14 mouse cellular contexts compared by ENCODE assay signal in the genomic region with DNA sequence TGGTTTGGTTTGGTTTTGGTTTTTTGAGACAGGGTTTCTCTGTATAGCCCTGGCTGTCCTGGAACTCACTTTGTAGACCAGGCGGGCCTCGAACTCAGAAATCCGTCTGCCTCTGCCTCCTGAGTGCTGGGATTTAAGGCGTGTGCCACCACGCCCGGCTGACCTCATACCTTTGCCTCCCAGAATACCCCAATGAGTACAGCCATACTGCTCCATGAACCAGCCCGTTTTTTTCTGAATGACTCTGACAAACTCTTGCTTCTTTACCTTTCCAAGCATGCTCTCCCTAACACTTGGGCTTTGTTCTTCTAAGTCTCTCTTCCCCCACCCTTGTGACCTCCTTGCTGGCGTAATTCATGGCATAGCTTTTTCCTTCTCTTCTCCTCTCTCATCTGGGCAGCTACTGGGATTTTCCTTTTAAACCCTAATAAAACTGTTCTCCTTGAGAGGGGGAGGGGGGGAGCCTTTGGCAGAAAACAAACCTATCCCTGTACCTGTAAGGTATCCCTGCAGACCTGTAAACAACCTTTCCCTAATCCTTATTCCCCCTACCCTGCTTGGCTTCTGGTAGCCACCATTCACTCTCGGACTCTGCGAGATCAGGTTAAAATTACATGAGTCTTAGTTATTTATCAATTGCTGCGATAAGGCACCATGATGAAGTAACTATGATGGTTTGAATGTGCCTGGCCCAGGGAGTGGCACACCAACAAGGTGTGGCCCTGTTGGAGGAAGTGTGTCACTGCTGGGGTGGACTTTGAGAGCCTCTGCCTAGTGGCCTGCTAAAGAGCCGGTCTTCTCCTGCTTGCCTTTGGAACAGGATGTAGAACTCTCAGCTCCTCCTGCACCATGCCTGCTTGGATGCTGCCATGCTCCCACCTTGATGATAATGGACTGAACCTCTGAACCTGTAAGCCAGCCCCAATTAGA.
"Had no signal": no experiment of that assay in that cellular context is flagged by ENCODE, and none has a peak within 500 bp of the region (broad histone marks: within the 10 kb centered on the region; RNA-seq: fewer than 3 reads in every experiment).

No protein-coding gene starts in this region.

- H3K27me3 ChIP-seq: limb, embryonic 12.5 days; neural tube, embryonic 15.5 days had no signal

- H3K4me1 ChIP-seq: limb, embryonic 12.5 days; neural tube, embryonic 15.5 days had no signal

- H3K9me3 ChIP-seq: limb, embryonic 12.5 days; liver, embryonic 15.5 days; neural tube, embryonic 15.5 days had no signal

- H3K36me3 ChIP-seq: limb, embryonic 12.5 days; liver, embryonic 15.5 days; neural tube, embryonic 15.5 days had no signal

- ATAC-seq: inflammation-experienced regulatory T-cells, adult 6 months; lung, postnatal 0 days had no signal

- DNase-seq: kidney, adult 8-10 months; kidney, postnatal 25 days; layer of hippocampus, postnatal 36 days; liver; lung, adult 2 months; midbrain, embryonic 14.5 days; right cerebral cortex, adult 18-20 months; right cerebral cortex, postnatal 25 days had no signal

- H3K9ac ChIP-seq: limb, embryonic 12.5 days; liver, embryonic 15.5 days; neural tube, embryonic 15.5 days had no signal

- H3K4me2 ChIP-seq: limb, embryonic 12.5 days; liver, embryonic 15.5 days; neural tube, embryonic 15.5 days had no signal

- H3K27ac ChIP-seq: limb, embryonic 12.5 days; liver, embryonic 15.5 days; neural tube, embryonic 15.5 days had no signal

- H3K4me3 ChIP-seq: limb, embryonic 12.5 days; liver, embryonic 15.5 days; myocyte; neural tube, embryonic 15.5 days had no signal
